Mouse (Mus musculus) liver, adult 2 months (tissue): ENCODE results near the gene Rspo1.

ENCODE experiments used
- CTCF ChIP-seq: fragments of 200-500 bp; IDR thresholded peaks from 2 replicates; pipeline ENCODE4 v1.5.1; 2011; ENCODE audit warnings: low read depth, low read length, control low read depth
- POLR2A ChIP-seq: fragments of 200-500 bp; IDR thresholded peaks from 2 replicates; pipeline ENCODE4 v1.6.1; 2011; ENCODE audit warnings: low read length, control low read depth; ENCODE audit not compliant: insufficient read depth; ENCODE audit errors: extremely low read depth

DNA sequence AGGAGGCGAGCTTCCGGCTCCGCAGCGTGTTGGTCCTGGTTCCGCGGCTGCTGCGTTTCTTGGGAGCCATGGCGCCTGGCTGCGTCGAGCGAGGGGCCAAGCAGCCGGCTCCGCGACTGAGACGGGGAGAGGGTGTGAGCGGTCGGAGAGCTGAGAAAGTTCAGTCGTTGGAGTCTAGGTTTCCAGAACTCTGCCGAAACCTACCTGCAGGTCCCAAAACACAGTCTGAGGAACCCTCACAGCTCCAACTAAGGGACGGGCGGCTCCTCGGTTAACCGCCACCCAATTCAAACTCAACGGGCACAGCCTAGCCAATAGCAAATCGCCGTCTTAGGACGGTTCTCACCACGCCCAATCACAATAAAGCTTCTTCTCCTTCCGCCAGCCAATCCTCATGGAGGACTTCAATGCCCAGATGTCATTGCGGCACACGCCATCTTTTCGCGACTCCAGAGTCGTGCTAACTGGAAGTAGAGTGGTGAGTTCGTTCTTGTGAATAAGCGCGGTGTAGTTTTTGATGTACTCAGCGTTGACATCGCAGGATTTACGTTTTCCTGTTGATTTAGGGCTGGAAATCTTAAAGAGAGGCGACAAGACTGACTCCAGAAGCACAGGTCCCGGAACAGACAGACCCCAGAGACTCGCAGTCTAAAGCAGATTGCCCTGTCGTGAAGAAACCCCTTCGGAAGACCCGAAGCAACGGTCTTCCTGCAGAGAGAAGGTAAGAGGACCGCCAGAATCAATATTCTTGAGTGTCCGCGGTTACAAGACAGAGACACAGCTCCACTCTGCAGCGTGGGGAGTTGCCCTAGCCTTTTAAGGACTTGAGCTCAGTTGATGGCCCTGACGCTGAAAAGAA, 49.4 kb upstream of the Rspo1 start, which contains the start of gene 9930104L06Rik:
- TF ChIP-seq CTCF (no peak), POLR2A (no peak)
